Mouse (Mus musculus): ENCODE results near the gene Sgcd.

- TF ChIP-seq CTCF (IDR thresholded peaks at IDR 0.05; ENCODE audit: borderline replicate concordance, extremely low read depth, insufficient read depth, insufficient read length), result no peak
- no peak for TF ChIP-seq POLR2A (IDR thresholded peaks at IDR 0.05; ENCODE audit: borderline replicate concordance, extremely low read depth, insufficient read depth, insufficient read length, poor library complexity, severe bottlenecking)
Observed at GRCm38 (mm10) chr11:48012836-48013235, 24.1 kb upstream of the Sgcd start.
